Mouse (Mus musculus): ENCODE results near the gene 1700012B07Rik. TPM values are rescaled to one million over a fixed set of nuclear protein-coding genes. Genes with fewer than 3 reads are reported as not detected.

Gene 1700012B07Rik
- polyA plus RNA-seq, 1 experiment from 2014 or later: not detected

DNA sequence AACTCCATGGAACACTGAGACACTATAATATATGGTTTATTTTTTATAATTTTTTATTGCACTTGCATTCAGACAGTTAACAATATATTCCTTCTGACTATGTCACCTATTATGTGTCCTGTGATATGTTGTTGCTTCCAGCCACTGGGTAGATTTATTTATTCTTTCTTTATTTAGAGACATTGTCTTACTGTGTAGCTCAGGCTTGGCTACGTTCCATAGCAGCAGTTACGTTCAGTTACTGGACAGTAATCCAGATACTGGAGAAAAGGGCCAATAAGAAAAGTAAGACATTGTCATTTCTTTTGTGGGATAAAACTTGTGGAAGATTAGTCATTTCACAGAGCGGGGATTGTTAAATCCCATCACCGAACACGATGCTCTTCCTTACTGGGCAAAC lies 2.5 kb upstream of the 1700012B07Rik start:
- Histone ChIP-seq H3K4me2 (no peak overlapping the region), H3K4me3 (replicated peaks) (no peak overlapping the region), H3K27ac (no peak overlapping the region), H3K36me3 (no peaks in the 10 kb centered on the region), H3K4me1 (no peaks in the 10 kb centered on the region), H3K27me3 (replicated peaks) (no peaks in the 10 kb centered on the region), H3K9me3 (no peaks in the 10 kb centered on the region), H3K9ac (no peak overlapping the region)
- WGBS: 63% methylated on average over 5 of the region's 5 CpGs
- no peak for ATAC-seq (ENCODE audit: insufficient read depth, low FRiP score, low read depth)

DNA sequence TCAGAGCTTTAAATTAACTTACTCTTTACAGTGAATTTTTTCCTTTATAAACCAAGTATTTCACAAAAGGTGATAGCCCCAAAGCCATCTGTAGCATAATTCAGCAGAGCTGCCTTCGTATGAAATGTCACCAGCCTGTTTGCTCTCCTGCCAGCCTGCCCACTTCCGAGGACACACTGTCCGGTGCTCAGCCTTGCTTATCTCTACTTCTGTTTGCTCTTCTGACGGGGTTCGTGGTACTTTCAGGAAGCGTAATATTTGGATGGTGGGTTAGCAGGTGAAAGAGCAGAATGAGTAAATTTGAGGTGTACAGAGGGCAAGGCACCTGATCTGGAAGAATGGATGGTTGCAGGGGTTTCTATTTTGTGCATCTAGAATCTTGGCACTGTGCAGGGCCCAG lies 5.6 kb downstream of the 1700012B07Rik start:
- Histone ChIP-seq H3K4me2 (no peak overlapping the region), H3K9ac (no peak overlapping the region), H3K27ac (no peak overlapping the region), H3K4me3 (replicated peaks) (no peak overlapping the region), H3K27me3 (replicated peaks) (no peaks in the 10 kb centered on the region), H3K4me1 (no peaks in the 10 kb centered on the region), H3K36me3 (no peaks in the 10 kb centered on the region), H3K9me3 (no peaks in the 10 kb centered on the region)
- 53% methylated on average over 6 of the region's 6 CpGs for WGBS
- no peak; the same call in 1 of the 2 replicates for ATAC-seq (ENCODE audit: insufficient read depth, low FRiP score, low read depth)

DNA sequence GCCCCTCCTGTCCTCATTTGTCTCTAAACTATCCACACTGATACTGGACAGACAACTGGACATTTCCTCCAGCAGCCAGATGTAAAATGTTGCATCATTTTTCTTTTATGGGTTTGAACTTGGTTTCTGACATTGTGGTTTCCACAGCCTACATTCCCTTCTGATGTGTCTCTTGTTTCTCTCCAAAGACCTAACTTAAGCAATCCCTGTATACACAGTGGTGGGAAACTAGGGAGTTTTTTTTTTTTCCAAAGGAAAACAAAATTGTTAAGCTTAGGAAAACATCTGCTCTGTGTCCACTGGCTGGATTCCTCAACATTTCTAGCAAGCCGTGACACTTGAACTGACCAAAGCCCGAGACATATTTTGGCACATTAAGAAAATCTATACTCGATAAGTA lies 10.4 kb downstream of the 1700012B07Rik start:
- Histone ChIP-seq H3K9me3 (no peaks in the 10 kb centered on the region), H3K9ac (no peak overlapping the region), H3K4me1 (no peaks in the 10 kb centered on the region), H3K27ac (no peak overlapping the region; the same call in 1 of the 2 replicates), H3K27me3 (replicated peaks) (no peaks in the 10 kb centered on the region), H3K36me3 (no peaks in the 10 kb centered on the region), H3K4me3 (replicated peaks) (no peak overlapping the region), H3K4me2 (no peak overlapping the region)
- no peak for ATAC-seq (ENCODE audit: insufficient read depth, low FRiP score, low read depth)
- 58% methylated on average over 3 of the region's 3 CpGs for WGBS

DNA sequence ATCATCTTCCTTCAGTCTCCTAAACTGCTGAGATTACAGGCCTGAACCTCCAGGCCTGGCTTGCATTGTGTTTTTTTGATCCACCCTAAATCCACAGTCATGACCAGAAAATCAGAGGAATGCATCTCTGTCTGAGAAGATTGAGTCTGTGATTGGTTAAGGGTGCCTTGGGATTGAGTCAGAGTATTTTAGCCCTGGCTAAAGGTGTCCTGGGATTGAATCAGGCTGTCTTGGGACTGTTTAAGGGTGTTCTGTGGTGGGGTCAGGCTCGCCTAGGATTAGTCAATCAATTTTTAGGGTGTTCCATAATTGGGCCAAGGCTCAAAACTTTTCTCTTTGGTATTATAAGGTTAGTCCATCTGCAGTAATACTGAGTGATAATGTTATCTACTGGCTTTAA lies 10.9 kb downstream of the 1700012B07Rik start:
- Histone ChIP-seq H3K27me3 (replicated peaks) (no peaks in the 10 kb centered on the region), H3K9ac (no peak overlapping the region), H3K9me3 (no peaks in the 10 kb centered on the region), H3K27ac (no peak overlapping the region), H3K4me3 (replicated peaks) (no peak overlapping the region), H3K36me3 (no peaks in the 10 kb centered on the region), H3K4me2 (no peak overlapping the region), H3K4me1 (no peaks in the 10 kb centered on the region)
- ATAC-seq (ENCODE audit: insufficient read depth, low FRiP score, low read depth): no peak
- 80% methylated on average over 1 of the region's 1 CpGs for WGBS

DNA sequence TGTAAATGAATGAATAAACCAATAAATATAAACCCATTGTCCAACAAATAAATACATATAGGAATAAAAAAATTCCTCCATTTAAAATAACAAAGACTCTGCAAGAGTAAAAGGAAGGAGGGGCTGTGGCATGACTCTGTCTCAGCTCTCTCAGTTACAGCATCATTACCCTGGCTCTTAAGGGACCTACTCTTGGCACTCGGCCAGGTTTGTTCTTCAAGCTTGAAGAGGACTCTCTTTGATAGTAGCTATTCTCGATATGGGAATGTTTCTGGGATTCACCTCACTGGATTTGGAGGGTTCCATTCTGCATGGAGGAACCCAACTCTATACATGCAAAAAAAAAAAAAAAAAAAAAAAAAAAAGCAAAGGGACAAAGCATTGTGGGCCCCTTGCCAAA lies 16.1 kb downstream of the 1700012B07Rik start:
- Histone ChIP-seq H3K27ac (no peak overlapping the region), H3K27me3 (replicated peaks) (no peaks in the 10 kb centered on the region), H3K9ac (no peak overlapping the region), H3K36me3 (no peaks in the 10 kb centered on the region), H3K9me3 (no peaks in the 10 kb centered on the region), H3K4me1 (no peaks in the 10 kb centered on the region), H3K4me3 (replicated peaks) (no peak overlapping the region), H3K4me2 (no peak overlapping the region)
- 58% methylated on average over 2 of the region's 2 CpGs for WGBS
- ATAC-seq (ENCODE audit: insufficient read depth, low FRiP score, low read depth): no peak

GRCm38 (mm10) chr11:109809175-109809855 lies 18.5 kb downstream of the 1700012B07Rik start:
- no peaks in the 10 kb centered on the region for H3K27me3 ChIP-seq (replicated peaks)
- no peak overlapping the region for H3K9ac ChIP-seq
- WGBS: 42% methylated on average over 4 of the region's 4 CpGs
- ATAC-seq (ENCODE audit: insufficient read depth, low FRiP score, low read depth): no peak
- H3K4me1 ChIP-seq: no peaks in the 10 kb centered on the region
- H3K9me3 ChIP-seq: no peaks in the 10 kb centered on the region
- H3K4me3 ChIP-seq (replicated peaks): no peak overlapping the region
- H3K4me2 ChIP-seq: no peak overlapping the region
- H3K27ac ChIP-seq: no peak overlapping the region
- no peaks in the 10 kb centered on the region for H3K36me3 ChIP-seq

DNA sequence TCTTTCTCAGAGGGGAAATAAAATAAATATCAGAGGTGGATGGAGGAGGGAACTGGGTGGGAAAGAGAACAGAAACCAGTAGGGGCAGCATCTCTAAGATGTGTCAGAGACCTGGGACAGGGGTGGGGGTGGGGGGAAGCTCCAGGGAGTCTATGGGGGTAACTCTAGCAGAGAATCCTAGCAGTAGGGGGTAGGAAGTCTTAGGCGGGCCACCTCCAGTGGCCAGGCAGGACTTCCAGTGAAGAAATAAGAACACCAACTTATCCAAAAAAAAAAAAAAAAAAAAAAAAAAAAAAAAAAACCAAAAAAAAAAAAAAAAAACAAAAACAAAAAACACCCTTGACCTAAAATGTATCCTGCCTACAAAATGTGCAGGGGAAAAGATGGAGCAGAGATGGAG lies 26.3 kb downstream of the 1700012B07Rik start:
- no peaks in the 10 kb centered on the region for H3K4me1 ChIP-seq
- H3K9me3 ChIP-seq: no peaks in the 10 kb centered on the region
- no peak overlapping the region for H3K27ac ChIP-seq
- H3K9ac ChIP-seq: no peak overlapping the region
- 75% methylated on average over 1 of the region's 1 CpGs for WGBS
- no peak for ATAC-seq (ENCODE audit: insufficient read depth, low FRiP score, low read depth)
- no peak overlapping the region for H3K4me3 ChIP-seq (replicated peaks)
- H3K4me2 ChIP-seq: no peak overlapping the region
- H3K27me3 ChIP-seq (replicated peaks): no peaks in the 10 kb centered on the region
- no peaks in the 10 kb centered on the region for H3K36me3 ChIP-seq

DNA sequence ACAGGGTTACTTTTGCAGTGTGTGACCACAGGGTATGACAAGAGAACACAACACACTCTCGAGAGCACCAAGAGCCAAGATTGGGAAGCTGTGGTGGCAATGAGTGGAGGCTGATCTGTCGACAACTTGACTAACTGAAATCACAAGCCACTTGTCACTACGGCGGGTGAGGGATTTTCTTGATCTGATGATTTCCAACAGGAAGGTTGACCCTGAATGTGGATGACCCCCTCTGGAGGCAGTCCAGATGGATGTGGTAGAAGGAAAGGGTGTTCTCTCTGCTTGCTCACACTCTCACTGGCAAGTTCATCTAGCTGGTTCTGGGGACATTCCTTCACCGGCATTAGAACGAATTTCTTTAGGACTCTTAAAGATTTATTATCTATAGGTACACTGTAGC lies 30.3 kb downstream of the 1700012B07Rik start:
- Histone ChIP-seq H3K27me3 (replicated peaks) (no peaks in the 10 kb centered on the region), H3K27ac (no peak overlapping the region), H3K4me2 (no peak overlapping the region), H3K9me3 (no peaks in the 10 kb centered on the region), H3K9ac (no peak overlapping the region), H3K4me1 (no peaks in the 10 kb centered on the region), H3K4me3 (replicated peaks) (no peak overlapping the region), H3K36me3 (no peaks in the 10 kb centered on the region)
- WGBS: 78% methylated on average over 6 of the region's 6 CpGs
- ATAC-seq (ENCODE audit: insufficient read depth, low FRiP score, low read depth): no peak

DNA sequence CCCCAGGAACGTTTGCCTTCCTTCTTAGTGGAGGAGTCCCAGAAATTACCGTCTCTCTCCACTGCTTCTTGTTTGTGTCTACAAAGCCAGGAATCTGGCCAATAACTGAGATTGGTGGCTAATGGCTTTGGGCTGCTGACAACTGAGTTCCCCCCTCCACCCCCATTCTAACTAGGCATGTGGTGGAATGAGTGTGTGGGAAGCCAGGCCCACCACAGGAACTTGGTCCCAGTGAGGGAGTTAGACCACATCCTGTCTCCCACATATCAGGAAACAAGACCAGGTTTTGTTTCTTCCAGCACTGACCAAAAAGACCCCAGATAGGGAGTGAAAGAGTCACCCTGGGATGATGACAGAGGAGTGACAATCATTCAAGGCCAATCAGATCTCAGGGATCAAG lies 32.3 kb downstream of the 1700012B07Rik start:
- Histone ChIP-seq H3K9me3 (no peaks in the 10 kb centered on the region), H3K9ac (no peak overlapping the region), H3K36me3 (no peaks in the 10 kb centered on the region), H3K4me1 (no peaks in the 10 kb centered on the region), H3K4me2 (no peak overlapping the region), H3K27ac (no peak overlapping the region), H3K27me3 (replicated peaks) (no peaks in the 10 kb centered on the region), H3K4me3 (replicated peaks) (no peak overlapping the region)
- no peak for ATAC-seq (ENCODE audit: insufficient read depth, low FRiP score, low read depth)
- WGBS: 62% methylated on average over 2 of the region's 2 CpGs

DNA sequence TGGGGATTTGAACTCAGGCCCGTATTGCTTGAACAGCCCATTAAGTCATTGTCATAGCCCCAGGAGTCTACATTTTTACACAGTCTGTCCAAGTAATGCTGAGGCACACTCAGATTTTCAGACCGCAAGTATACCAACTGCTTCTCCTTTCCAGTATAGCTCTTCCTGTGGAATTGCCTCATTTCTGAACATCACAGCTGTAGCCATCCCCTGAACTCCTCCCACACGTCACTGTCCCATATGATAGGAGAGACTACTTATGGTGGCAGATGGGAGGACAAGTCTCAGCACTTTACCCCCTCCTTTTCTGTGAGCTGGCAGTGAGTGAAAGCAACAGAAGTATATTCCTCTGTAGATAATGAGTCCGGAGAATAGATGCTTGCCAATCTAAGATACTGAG lies 34.3 kb downstream of the 1700012B07Rik start:
- H3K4me2 ChIP-seq: no peak overlapping the region
- ATAC-seq (ENCODE audit: insufficient read depth, low FRiP score, low read depth): no peak
- 81% methylated on average over 4 of the region's 4 CpGs for WGBS

DNA sequence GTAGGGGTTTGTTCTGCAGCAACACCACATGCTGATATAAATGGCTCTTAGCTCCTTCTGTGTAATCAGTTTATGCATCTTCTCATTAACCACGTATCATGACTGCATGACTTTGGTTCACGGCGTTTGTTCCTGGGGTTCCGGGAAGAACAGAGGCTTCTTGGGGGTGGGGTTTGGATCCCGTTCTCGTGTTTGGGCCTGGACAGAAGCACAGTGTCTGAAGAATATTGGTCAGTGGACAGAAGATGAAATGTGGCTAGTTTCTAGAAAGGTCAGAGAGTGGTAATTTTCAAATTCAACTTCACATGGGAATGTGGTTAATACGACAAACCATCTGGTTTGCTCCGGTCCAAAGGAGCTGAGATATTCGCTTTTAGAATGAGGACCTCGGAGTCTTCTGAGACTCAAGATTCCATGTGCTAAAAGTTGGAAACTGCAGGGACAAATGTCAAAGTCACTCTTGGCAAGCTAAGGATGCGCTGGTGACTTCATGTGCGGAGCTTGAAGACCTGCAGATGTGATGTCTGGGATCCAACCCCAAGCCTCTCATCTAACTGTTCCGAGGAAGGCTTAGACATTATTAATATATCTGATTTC lies 35.3 kb downstream of the 1700012B07Rik start:
- ATAC-seq (ENCODE audit: insufficient read depth, low FRiP score, low read depth): no peak
- 85% methylated on average over 13 of the region's 13 CpGs for WGBS
- Histone ChIP-seq H3K4me1 (no peaks in the 10 kb centered on the region), H3K4me2 (no peak overlapping the region), H3K9me3 (no peaks in the 10 kb centered on the region), H3K9ac (no peak overlapping the region), H3K27ac (no peak overlapping the region), H3K27me3 (replicated peaks) (no peaks in the 10 kb centered on the region), H3K36me3 (no peaks in the 10 kb centered on the region), H3K4me3 (replicated peaks) (no peak overlapping the region)

More for the DNA sequence above, 34.3 kb downstream of the 1700012B07Rik start:
- Histone ChIP-seq H3K4me3 (replicated peaks) (no peak overlapping the region), H3K27me3 (replicated peaks) (no peaks in the 10 kb centered on the region), H3K4me1 (no peaks in the 10 kb centered on the region), H3K36me3 (no peaks in the 10 kb centered on the region), H3K9ac (no peak overlapping the region), H3K27ac (no peak overlapping the region), H3K9me3 (no peaks in the 10 kb centered on the region)

DNA sequence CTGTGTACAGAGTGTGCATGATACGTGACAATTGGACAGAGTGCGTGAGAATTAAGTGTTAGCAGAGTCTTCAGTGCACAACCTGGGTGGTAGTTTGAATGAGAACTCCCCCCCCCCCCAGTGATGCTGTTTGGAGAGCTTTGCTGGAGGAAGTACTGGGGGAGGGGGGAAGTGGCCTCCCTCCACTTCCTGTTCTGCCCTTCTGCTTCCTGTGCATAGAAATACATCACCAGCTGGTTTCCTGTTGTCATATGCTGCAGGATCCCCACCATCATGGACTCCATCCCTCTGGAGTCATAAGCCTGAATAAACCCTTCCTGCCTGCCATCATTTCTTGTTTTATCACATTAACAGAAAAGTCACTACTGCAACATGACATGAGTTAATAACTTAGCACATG lies 35.9 kb downstream of the 1700012B07Rik start:
- no peak for ATAC-seq (ENCODE audit: insufficient read depth, low FRiP score, low read depth)
- no peaks in the 10 kb centered on the region for H3K27me3 ChIP-seq (replicated peaks)
- H3K9me3 ChIP-seq: no peaks in the 10 kb centered on the region
- H3K4me2 ChIP-seq: no peak overlapping the region
- H3K4me3 ChIP-seq (replicated peaks): no peak overlapping the region
- H3K4me1 ChIP-seq: no peaks in the 10 kb centered on the region
- no peak overlapping the region for H3K27ac ChIP-seq
- 88% methylated on average over 2 of the region's 2 CpGs for WGBS
- H3K9ac ChIP-seq: no peak overlapping the region
- H3K36me3 ChIP-seq: no peaks in the 10 kb centered on the region

All from stomach, embryonic 15.5 days (tissue).